Mouse (Mus musculus) liver, embryonic 13.5 days (tissue): ENCODE measurements around the gene Slc22a28. TPM values are rescaled to one million over a fixed set of nuclear protein-coding genes. Genes with fewer than 3 reads are reported as not detected.
A peak's percentile ranks its signal among the peaks of the same experiment; 100 is the strongest.
"Not testable (repeated sequence)": the region's sequence is repeated elsewhere in the genome, so short reads cannot be mapped to it uniquely, and the experiment has no call there.

Experiments
- ATAC-seq: fragments of 200-750 bp; cut with Nextera tagmentation; 2 replicates; pipeline ENCODE4 v1.8.0; 2017; ENCODE audit warnings: low read depth, mild to moderate bottlenecking, moderate number of reproducible peaks, moderate library complexity
- DNase-seq: peaks from one replicate; pipeline ENCODE4 v3.0.0; 2022
- H3K27ac ChIP-seq: fragments of 300-500 bp; sonication (generic); 2 replicates; pipeline ENCODE4 v1.5.1; 2015; ENCODE audit warnings: moderate library complexity, mild to moderate bottlenecking, inconsistent platforms
- H3K27me3 ChIP-seq: fragments of 300-500 bp; sonication (generic); 2 replicates; pipeline ENCODE4 v1.6.1; 2015; ENCODE audit warnings: mild to moderate bottlenecking, inconsistent platforms
- H3K36me3 ChIP-seq: fragments of 300-500 bp; sonication (generic); 2 replicates; pipeline ENCODE4 v1.6.1; 2015; ENCODE audit warnings: mild to moderate bottlenecking, inconsistent platforms
- H3K4me1 ChIP-seq: fragments of 300-500 bp; sonication (generic); replicated peaks from 2 replicates; pipeline ENCODE4 v1.6.1; 2015; ENCODE audit warnings: inconsistent platforms
- H3K4me2 ChIP-seq: fragments of 300-500 bp; sonication (generic); 2 replicates; pipeline ENCODE4 v1.6.1; 2015; ENCODE audit warnings: inconsistent platforms, mild to moderate bottlenecking, moderate library complexity
- H3K4me3 ChIP-seq: fragments of 300-500 bp; sonication (generic); replicated peaks from 2 replicates; pipeline ENCODE4 v1.5.1; 2015; ENCODE audit warnings: mild to moderate bottlenecking, inconsistent platforms
- H3K9ac ChIP-seq: fragments of 300-500 bp; sonication (generic); 2 replicates; pipeline ENCODE4 v1.6.1; 2015; ENCODE audit warnings: mild to moderate bottlenecking, inconsistent platforms
- H3K9me3 ChIP-seq: fragments of 300-500 bp; sonication (generic); replicated peaks from 2 replicates; pipeline ENCODE4 v1.6.1; 2016; ENCODE audit warnings: inconsistent platforms
- WGBS: fragments of 180-500 bp; shearing (Covaris S2); methylation state at CpG from one replicate; pipeline ENCODE4 v1.1.7; 2015; ENCODE audit not compliant: insufficient replicate concordance; 5-methylcytosine and 5-hydroxymethylcytosine counted together
- polyA plus RNA-seq: library from polyadenylated mRNA; unstranded; fragments of >200 nt; fragmentation: Nextera tagmentation; extraction: Ambion mirVana; gene quantifications from 2 replicates; pipeline ENCODE4 v1.2.1, GENCODE M21; 2015

Gene Slc22a28
- polyA plus RNA-seq = not detected in 2 replicates

DNA sequence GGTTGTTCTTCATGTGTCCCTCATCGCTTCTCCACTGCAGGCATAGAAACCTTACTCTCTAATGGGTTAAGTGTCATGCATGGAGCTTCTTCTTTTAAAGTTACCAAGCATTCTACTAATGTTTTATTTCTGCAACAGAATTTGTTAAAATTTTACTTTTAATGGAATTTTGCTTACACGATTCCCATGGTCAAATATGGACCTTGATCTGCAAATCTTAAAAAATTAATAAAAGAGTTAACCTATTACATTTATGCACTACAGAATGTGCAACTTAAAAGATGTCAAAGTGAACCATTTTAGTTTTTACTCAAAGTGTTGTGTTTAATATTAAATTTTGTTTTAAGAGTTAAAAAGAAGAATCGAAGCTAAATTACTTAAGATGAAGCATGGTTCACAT, at the start of gene Slc22a28:
Slc22a28 (minus strand) TSS at position 102 of the 400 bp plus-strand sequence.
- not testable (repeated sequence) for H3K36me3 ChIP-seq, H3K4me2 ChIP-seq, H3K27ac ChIP-seq, H3K27me3 ChIP-seq, DNase-seq, H3K9me3 ChIP-seq, ATAC-seq, H3K9ac ChIP-seq, H3K4me3 ChIP-seq, H3K4me1 ChIP-seq
- WGBS = 68% methylated on average over 2 of the region's 3 CpGs

DNA sequence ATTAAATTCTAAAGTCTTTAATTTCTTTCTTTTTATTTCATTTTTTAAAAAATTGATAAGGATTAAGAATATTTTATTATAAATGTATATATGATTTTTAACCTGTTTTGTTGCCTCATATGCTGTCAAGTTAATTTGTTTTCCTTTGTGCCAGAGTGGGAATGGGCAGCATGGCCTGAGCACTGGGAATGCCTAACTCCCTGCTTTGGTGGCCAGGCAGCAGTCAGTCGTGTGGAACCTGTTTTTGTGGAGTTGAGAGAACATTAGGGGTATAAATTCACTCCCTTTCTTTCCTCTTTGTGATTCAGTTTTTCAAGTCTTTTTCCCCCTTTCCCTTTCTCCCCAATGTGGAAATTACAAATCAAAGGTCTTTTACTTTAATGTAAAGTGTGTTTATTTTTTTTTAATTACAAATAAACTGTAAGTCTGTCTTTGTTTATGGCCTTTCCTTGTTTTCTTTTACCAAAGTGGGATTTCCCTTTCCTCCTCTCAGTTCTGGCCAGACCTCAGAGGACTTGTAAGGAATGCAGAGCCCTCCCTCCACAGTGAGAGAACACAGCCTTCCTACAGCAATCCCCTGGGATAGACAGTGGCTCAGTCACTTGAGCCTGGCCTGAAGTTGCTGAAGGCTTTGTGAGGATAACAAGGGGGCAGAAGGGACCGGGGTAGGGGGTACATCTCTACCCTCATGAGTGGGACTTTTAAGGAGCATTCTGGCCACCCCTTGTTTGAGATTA, 17.2 kb upstream of the Slc22a28 start:
- no peak overlapping the region for H3K4me3 ChIP-seq
- 34% methylated on average over 2 of the region's 2 CpGs for WGBS
- H3K4me2 ChIP-seq = no peak overlapping the region
- H3K27me3 ChIP-seq = no peaks in the 10 kb centered on the region
- no peak overlapping the region for H3K27ac ChIP-seq
- H3K36me3 ChIP-seq = no peaks in the 10 kb centered on the region
- DNase-seq (no peak), ATAC-seq (no peak)
- H3K9me3 ChIP-seq = peaks cover 5% of the 10 kb centered on the region; the same call in 1 of the 2 replicates
- H3K4me1 ChIP-seq = no peaks in the 10 kb centered on the region
- H3K9ac ChIP-seq = no peak overlapping the region

DNA sequence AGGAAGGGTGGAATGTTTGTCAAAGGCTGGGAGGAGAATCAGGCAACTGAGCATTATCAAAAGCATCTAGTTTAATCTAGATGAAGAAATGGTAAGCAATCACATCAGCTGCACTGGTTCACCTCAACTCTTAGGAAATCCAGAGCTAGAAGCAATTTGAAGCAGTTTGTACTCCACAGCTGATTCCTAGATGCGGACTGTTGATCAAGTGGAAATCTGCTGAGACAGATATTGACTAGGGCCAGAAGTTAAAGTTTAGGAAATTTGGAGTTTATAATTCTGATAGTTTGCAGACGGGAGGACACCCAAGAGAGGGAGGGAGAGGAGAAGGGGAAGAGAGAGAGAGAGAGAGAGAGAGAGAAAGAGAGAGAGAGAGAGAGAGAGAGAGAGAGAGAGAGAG, 10.9 kb upstream of the Slc22a28 start:
- not testable (repeated sequence) for H3K4me1 ChIP-seq, ATAC-seq, DNase-seq

DNA sequence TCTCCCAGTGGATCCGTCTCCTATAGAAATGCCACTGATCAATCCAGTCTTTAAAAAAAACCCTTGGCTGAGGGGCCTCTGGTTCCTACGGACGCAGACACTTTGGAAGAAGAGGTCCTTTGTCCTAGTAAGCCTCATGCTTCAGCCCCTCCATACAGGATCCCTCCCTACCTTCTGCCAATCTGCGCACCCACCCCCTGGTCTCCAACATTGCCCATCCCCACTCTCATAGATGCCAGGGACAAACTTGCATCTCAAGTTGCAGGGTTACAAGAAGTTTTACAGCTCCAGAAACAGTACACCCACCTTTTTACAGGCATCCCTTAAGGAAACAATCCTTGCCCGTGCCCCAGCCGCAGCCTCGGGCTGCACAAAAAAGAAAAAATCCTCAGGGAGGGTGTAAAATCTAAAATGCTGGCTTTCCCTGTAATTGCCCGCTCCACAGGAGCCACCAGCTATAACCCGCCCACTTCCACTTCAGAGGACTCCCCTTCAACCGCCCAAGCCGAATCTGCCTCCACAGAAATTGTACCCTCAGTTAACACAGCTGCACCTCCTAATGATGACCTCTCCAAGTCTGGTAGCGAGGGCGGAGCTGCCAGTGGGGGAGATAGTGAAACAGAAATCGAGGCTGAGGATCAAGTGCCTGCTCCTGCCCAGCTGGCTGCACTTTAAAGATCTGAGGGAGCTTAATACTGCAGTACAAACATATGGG, 2.5 kb upstream of the Slc22a28 start:
- not testable (repeated sequence) for H3K9ac ChIP-seq, DNase-seq, H3K9me3 ChIP-seq, H3K4me3 ChIP-seq, ATAC-seq, H3K36me3 ChIP-seq, H3K27ac ChIP-seq, H3K4me1 ChIP-seq, H3K4me2 ChIP-seq, H3K27me3 ChIP-seq
- 56% methylated on average over 14 of the region's 14 CpGs for WGBS

More for the DNA sequence above, 10.9 kb upstream of the Slc22a28 start:
- H3K9ac ChIP-seq, H3K27me3 ChIP-seq, H3K36me3 ChIP-seq, H3K4me2 ChIP-seq, H3K27ac ChIP-seq, H3K9me3 ChIP-seq, H3K4me3 ChIP-seq: not testable (repeated sequence)
- 51% methylated on average over 2 of the region's 2 CpGs for WGBS

DNA sequence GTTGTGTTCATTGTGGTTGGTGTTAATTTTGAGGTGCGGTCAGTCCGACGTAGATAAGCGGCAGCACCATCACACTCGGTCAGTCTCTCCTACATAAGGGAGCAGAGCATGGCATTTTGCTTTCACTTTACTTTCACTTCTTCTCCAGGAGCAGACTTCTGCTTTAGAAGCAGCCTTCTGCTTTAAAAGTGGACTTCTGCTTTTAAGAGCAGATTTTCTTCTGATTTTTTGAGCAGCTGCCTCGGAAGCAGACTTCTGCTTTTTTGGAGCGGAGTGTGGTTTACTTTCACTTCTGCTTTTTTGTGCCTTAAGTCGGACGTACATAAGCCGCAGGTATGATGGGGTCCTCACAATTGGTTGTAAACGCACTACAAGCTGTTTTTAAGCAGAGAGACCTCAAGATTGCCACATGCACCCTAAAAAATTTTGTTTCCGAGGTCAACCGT, 111.9 kb downstream of the Slc22a28 start:
- WGBS = 33% methylated on average over 13 of the region's 13 CpGs
- peak overlapping the region; percentile 17 for H3K4me2 ChIP-seq
- no peak for DNase-seq

DNA sequence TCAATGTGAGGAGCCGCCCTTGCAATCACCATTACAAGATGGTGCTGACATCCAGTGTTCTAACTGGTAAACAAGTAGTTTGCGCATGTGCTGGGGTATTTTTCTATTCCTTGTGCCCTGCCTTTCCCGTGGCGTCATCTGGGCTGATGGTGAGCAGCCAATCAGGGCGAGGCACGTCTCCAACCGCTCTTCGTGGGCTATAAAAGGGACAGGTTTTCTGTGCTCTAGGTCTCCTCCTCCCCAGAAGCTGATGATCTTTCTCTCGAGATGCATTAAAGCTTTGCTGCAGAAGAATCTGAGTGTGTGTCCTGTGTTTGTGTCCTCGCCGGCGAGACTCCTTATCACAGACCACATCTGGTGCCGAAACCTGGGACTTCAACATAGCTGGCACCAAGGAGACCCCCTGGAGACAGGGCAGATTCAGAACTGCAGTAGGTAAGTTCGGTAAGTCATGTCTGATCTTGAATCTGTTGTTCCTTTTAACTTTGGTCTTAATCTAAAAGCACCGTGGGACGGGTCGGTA, 112.4 kb downstream of the Slc22a28 start:
- peak overlapping the region; percentile 17 for H3K4me2 ChIP-seq
- H3K4me1 ChIP-seq, H3K27me3 ChIP-seq, H3K4me3 ChIP-seq, H3K9ac ChIP-seq, ATAC-seq, H3K27ac ChIP-seq, H3K36me3 ChIP-seq, H3K9me3 ChIP-seq, DNase-seq: not testable (repeated sequence)
- WGBS = 64% methylated on average over 17 of the region's 17 CpGs

More for the DNA sequence above, 111.9 kb downstream of the Slc22a28 start:
- Histone ChIP-seq H3K36me3 (no peaks in the 10 kb centered on the region), H3K27me3 (no peaks in the 10 kb centered on the region), H3K9ac (no peak overlapping the region), H3K9me3 (no peaks in the 10 kb centered on the region), H3K4me3 (no peak overlapping the region), H3K27ac (no peak overlapping the region), H3K4me1 (no peaks in the 10 kb centered on the region)
- ATAC-seq = peak; percentile 53; the same call in 1 of the 2 replicates

DNA sequence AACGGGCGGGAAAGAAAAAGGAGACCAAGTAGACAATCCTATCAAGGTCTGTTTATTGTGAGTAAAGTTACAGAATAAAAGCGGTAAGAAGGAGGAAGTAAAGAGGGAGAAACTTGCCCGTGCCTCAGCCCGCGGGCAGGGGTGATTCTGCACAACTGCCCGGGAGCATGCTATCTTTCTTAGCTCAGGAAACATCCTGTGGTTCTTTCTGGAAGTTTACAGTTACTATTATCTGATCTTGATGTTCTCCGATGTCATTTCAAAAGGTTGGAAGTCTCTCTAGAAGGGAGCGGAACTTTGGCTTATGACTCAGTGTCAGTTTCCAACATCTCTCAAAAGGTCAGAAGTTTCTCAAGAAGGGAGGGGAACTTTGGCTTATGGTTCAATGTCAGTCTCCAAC, 113.2 kb downstream of the Slc22a28 start:
- DNase-seq, H3K36me3 ChIP-seq, H3K4me1 ChIP-seq, H3K27ac ChIP-seq, H3K9ac ChIP-seq, H3K9me3 ChIP-seq, H3K4me2 ChIP-seq, H3K27me3 ChIP-seq, ATAC-seq, H3K4me3 ChIP-seq: not testable (repeated sequence)
- 57% methylated on average over 9 of the region's 9 CpGs for WGBS

Other genes starting within 250 kb of the Slc22a28 start
- not detected in 2 replicates for gene Slc22a27, start 166.0 kb downstream of the Slc22a28 start, polyA plus RNA-seq
- gene Slc22a29, start 86.9 kb upstream of the Slc22a28 start, polyA plus RNA-seq = not detected in 2 replicates